7 mouse cellular contexts compared by ENCODE assay signal in the genomic region with DNA sequence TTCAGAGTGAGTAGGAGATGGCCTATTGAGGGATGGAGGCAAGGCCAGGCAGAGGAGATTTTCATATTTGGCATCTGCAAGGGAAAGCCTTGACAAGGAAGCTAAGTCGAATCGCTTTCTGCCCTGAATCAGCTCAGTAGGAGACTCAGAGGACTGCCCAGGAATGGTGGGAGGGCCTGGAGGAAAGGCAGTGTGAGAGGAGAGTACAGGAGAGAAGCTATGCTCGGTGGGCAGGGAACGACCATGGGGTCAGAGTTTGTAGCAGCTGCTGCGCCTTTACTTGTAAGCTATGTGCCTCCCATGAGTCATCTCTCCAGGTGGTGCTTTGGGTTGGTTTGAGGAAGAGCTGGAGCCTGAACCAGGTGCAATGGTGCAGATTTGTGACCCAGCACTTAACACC. TPM values are rescaled to one million over a fixed set of nuclear protein-coding genes. Genes with fewer than 3 reads are reported as not detected.
DNase-seq lines count a peak whose midpoint lies in the region; ATAC-seq lines count a peak whose summit lies in the region.

No protein-coding gene starts in this region.

- no peak for DNase-seq in lung, postnatal 25 days (ENCODE audit: low spot score)
- no peak for DNase-seq in embryo, embryonic 11 days
- no peak for DNase-seq in retina, embryonic 14.5 days (ENCODE audit: low spot score)

- H3K4me1 ChIP-seq in lung, embryonic 16.5 days (replicated peaks; ENCODE audit: control insufficient read depth, insufficient read depth, low read length): peaks cover 21% of the 10 kb centered on the region
- H3K4me1 ChIP-seq in forebrain, embryonic 13.5 days: peaks cover 34% of the 10 kb centered on the region
- peaks cover 38% of the 10 kb centered on the region for H3K4me1 ChIP-seq in limb, embryonic 13.5 days
- peaks cover 20% of the 10 kb centered on the region for H3K4me1 ChIP-seq in stomach, embryonic 15.5 days

- H3K27ac ChIP-seq in lung, embryonic 16.5 days (ENCODE audit: low read length): no peak overlapping the region
- no peak overlapping the region for H3K27ac ChIP-seq in forebrain, embryonic 13.5 days
- H3K27ac ChIP-seq in limb, embryonic 13.5 days: no peak overlapping the region
- no peak overlapping the region for H3K27ac ChIP-seq in stomach, embryonic 15.5 days

- H3K9ac ChIP-seq in lung, embryonic 16.5 days (ENCODE audit: low read length): no peak overlapping the region
- H3K9ac ChIP-seq in forebrain, embryonic 13.5 days: peak overlapping the region; percentile 99; the same call in 1 of the 2 replicates
- peak overlapping the region; percentile 96 for H3K9ac ChIP-seq in limb, embryonic 13.5 days
- no peak overlapping the region for H3K9ac ChIP-seq in stomach, embryonic 15.5 days

- 48% methylated on average over 5 of the region's 5 CpGs for WGBS in lung, embryonic 16.5 days
- 59% methylated on average over 5 of the region's 5 CpGs for WGBS in forebrain, embryonic 13.5 days
- WGBS in limb, embryonic 13.5 days: 29% methylated on average over 5 of the region's 5 CpGs
- 41% methylated on average over 5 of the region's 5 CpGs for WGBS in stomach, embryonic 15.5 days

- no peak for ATAC-seq in lung, embryonic 16.5 days (ENCODE audit: low read depth)
- no peak for ATAC-seq in forebrain, embryonic 13.5 days
- no peak for ATAC-seq in limb, embryonic 13.5 days (ENCODE audit: low FRiP score, low read depth)
- no peak for ATAC-seq in stomach, embryonic 15.5 days (ENCODE audit: insufficient read depth, low FRiP score, low read depth)

- H3K4me2 ChIP-seq in lung, embryonic 16.5 days (ENCODE audit: low read depth, low read length): peak overlapping the region; percentile 92
- H3K4me2 ChIP-seq in forebrain, embryonic 13.5 days: peak overlapping the region; percentile 85
- H3K4me2 ChIP-seq in limb, embryonic 13.5 days (replicated peaks): peak overlapping the region; percentile 75
- peak overlapping the region; percentile 76 for H3K4me2 ChIP-seq in stomach, embryonic 15.5 days

- H3K36me3 ChIP-seq in lung, embryonic 16.5 days (ENCODE audit: control insufficient read depth, insufficient read depth, low read length): no peaks in the 10 kb centered on the region
- H3K36me3 ChIP-seq in forebrain, embryonic 13.5 days (ENCODE audit: poor library complexity, severe bottlenecking): peaks cover 21% of the 10 kb centered on the region
- peaks cover 29% of the 10 kb centered on the region; the same call in 1 of the 2 replicates for H3K36me3 ChIP-seq in limb, embryonic 13.5 days
- peaks cover 8% of the 10 kb centered on the region; the same call in 1 of the 2 replicates for H3K36me3 ChIP-seq in stomach, embryonic 15.5 days

- H3K4me3 ChIP-seq in lung, embryonic 16.5 days (ENCODE audit: low read length): no peak overlapping the region
- H3K4me3 ChIP-seq in forebrain, embryonic 13.5 days: peak overlapping the region; percentile 99
- peak overlapping the region; percentile 100 for H3K4me3 ChIP-seq in limb, embryonic 13.5 days
- H3K4me3 ChIP-seq in stomach, embryonic 15.5 days (replicated peaks): peak overlapping the region; percentile 83; the same call in 1 of the 2 replicates

- no peaks in the 10 kb centered on the region for H3K9me3 ChIP-seq in lung, embryonic 16.5 days (ENCODE audit: control insufficient read depth, low read length)
- no peaks in the 10 kb centered on the region for H3K9me3 ChIP-seq in forebrain, embryonic 13.5 days (replicated peaks)
- H3K9me3 ChIP-seq in limb, embryonic 13.5 days: no peaks in the 10 kb centered on the region
- H3K9me3 ChIP-seq in stomach, embryonic 15.5 days: no peaks in the 10 kb centered on the region

- H3K27me3 ChIP-seq in lung, embryonic 16.5 days (ENCODE audit: control insufficient read depth, insufficient read depth, low read depth, low read length): no peaks in the 10 kb centered on the region
- H3K27me3 ChIP-seq in forebrain, embryonic 13.5 days: no peaks in the 10 kb centered on the region
- H3K27me3 ChIP-seq in limb, embryonic 13.5 days: no peaks in the 10 kb centered on the region
- H3K27me3 ChIP-seq in stomach, embryonic 15.5 days (replicated peaks): no peaks in the 10 kb centered on the region

RNA-seq across cellular contexts. Expression of gene Ewsr1, which starts 1.7 kb away (rescaled TPM):
- polyA plus RNA-seq in lung, embryonic 16.5 days (2015; fragmentation: Nextera tagmentation; extraction: Ambion mirVana): 709 and 717 TPM in 2 replicates
- 808 and 853 TPM in 2 replicates for polyA plus RNA-seq in forebrain, embryonic 13.5 days (2015; fragmentation: Nextera tagmentation; extraction: Ambion mirVana)
- 920 and 938 TPM in 2 replicates for polyA plus RNA-seq in limb, embryonic 13.5 days (2015; fragmentation: Nextera tagmentation; extraction: Ambion mirVana)
- 605 and 630 TPM in 2 replicates for polyA plus RNA-seq in stomach, embryonic 15.5 days (2015; fragmentation: Nextera tagmentation; extraction: Ambion mirVana)

RNA-seq across cellular contexts. Expression of gene Rhbdd3, which starts 2.1 kb away (rescaled TPM):
- polyA plus RNA-seq in lung, embryonic 16.5 days (2015; fragmentation: Nextera tagmentation; extraction: Ambion mirVana): 23.8 and 26.3 TPM in 2 replicates
- polyA plus RNA-seq in forebrain, embryonic 13.5 days (2015; fragmentation: Nextera tagmentation; extraction: Ambion mirVana): 25.8 and 26.3 TPM in 2 replicates
- 25.1 and 25.9 TPM in 2 replicates for polyA plus RNA-seq in limb, embryonic 13.5 days (2015; fragmentation: Nextera tagmentation; extraction: Ambion mirVana)
- 27.0 and 28.4 TPM in 2 replicates for polyA plus RNA-seq in stomach, embryonic 15.5 days (2015; fragmentation: Nextera tagmentation; extraction: Ambion mirVana)

RNA-seq across cellular contexts. Expression of gene Gas2l1, which starts 35.7 kb away (rescaled TPM):
- 18.6 and 19.3 TPM in 2 replicates for polyA plus RNA-seq in lung, embryonic 16.5 days (2015; fragmentation: Nextera tagmentation; extraction: Ambion mirVana)
- 13.2 and 15.2 TPM in 2 replicates for polyA plus RNA-seq in forebrain, embryonic 13.5 days (2015; fragmentation: Nextera tagmentation; extraction: Ambion mirVana)
- polyA plus RNA-seq in limb, embryonic 13.5 days (2015; fragmentation: Nextera tagmentation; extraction: Ambion mirVana): 25.5 and 28.4 TPM in 2 replicates
- polyA plus RNA-seq in stomach, embryonic 15.5 days (2015; fragmentation: Nextera tagmentation; extraction: Ambion mirVana): 26.3 and 28.9 TPM in 2 replicates

RNA-seq across cellular contexts. Expression of gene Rasl10a, which starts 42.9 kb away (rescaled TPM):
- polyA plus RNA-seq in lung, embryonic 16.5 days (2015; fragmentation: Nextera tagmentation; extraction: Ambion mirVana): 0.45 and 0.92 TPM in 2 replicates
- polyA plus RNA-seq in forebrain, embryonic 13.5 days (2015; fragmentation: Nextera tagmentation; extraction: Ambion mirVana): 0.43 TPM in 1 of 2 replicates, not detected in the other
- 4.2 and 5.2 TPM in 2 replicates for polyA plus RNA-seq in limb, embryonic 13.5 days (2015; fragmentation: Nextera tagmentation; extraction: Ambion mirVana)
- polyA plus RNA-seq in stomach, embryonic 15.5 days (2015; fragmentation: Nextera tagmentation; extraction: Ambion mirVana): 0.71 and 1.3 TPM in 2 replicates

RNA-seq across cellular contexts. Expression of gene Emid1, which starts 51.3 kb away (rescaled TPM):
- polyA plus RNA-seq in lung, embryonic 16.5 days (2015; fragmentation: Nextera tagmentation; extraction: Ambion mirVana): 46.7 and 52.2 TPM in 2 replicates
- polyA plus RNA-seq in forebrain, embryonic 13.5 days (2015; fragmentation: Nextera tagmentation; extraction: Ambion mirVana): 14.9 and 18.8 TPM in 2 replicates
- 28.9 and 29.1 TPM in 2 replicates for polyA plus RNA-seq in limb, embryonic 13.5 days (2015; fragmentation: Nextera tagmentation; extraction: Ambion mirVana)
- polyA plus RNA-seq in stomach, embryonic 15.5 days (2015; fragmentation: Nextera tagmentation; extraction: Ambion mirVana): 64.2 and 77.2 TPM in 2 replicates

Comparison
In these comparisons a context has a peak if more than half of its experiments do, and no peak if none do; other contexts are left out.
1. H3K9ac ChIP-seq: peak in forebrain, embryonic 13.5 days (single experiment) and limb, embryonic 13.5 days (single experiment); none in lung, embryonic 16.5 days (single experiment) and stomach, embryonic 15.5 days (single experiment).
2. Peak in every context shown above with its lines, with median percentiles within 50 percentile points of each other: H3K4me2 ChIP-seq.